Mouse (Mus musculus) hindbrain, embryonic 16.5 days (tissue): ENCODE data around the gene Samd4. TPM values are rescaled to one million over a fixed set of nuclear protein-coding genes. Genes with fewer than 3 reads are reported as not detected.

Experiments
- ATAC-seq: fragments of 200-750 bp; cut with Nextera tagmentation; 2 replicates; pipeline ENCODE4 v1.8.0; 2017; ENCODE audit warnings: moderate TSS enrichment, moderate library complexity
- H3K27ac ChIP-seq: fragments of 300-500 bp; sonication (generic); 2 replicates; pipeline ENCODE4 v1.5.1; 2014; ENCODE audit warnings: low read depth, mild to moderate bottlenecking, control low read depth, low read length, moderate library complexity
- H3K27me3 ChIP-seq: fragments of 300-500 bp; sonication (generic); replicated peaks from 2 replicates; pipeline ENCODE4 v1.6.1; 2014; ENCODE audit warnings: low read length; ENCODE audit not compliant: control insufficient read depth, insufficient read depth
- H3K36me3 ChIP-seq: fragments of 300-500 bp; sonication (generic); 2 replicates; pipeline ENCODE4 v1.6.1; 2014; ENCODE audit warnings: mild to moderate bottlenecking, low read length, moderate library complexity, mixed read lengths; ENCODE audit not compliant: control insufficient read depth, insufficient read depth
- H3K4me1 ChIP-seq: fragments of 300-500 bp; sonication (generic); 2 replicates; pipeline ENCODE4 v1.6.1; 2014; ENCODE audit warnings: low read depth, low read length; ENCODE audit not compliant: control insufficient read depth, insufficient read depth
- H3K4me2 ChIP-seq: fragments of 300-500 bp; sonication (generic); 2 replicates; pipeline ENCODE4 v1.6.1; 2014; ENCODE audit warnings: mild to moderate bottlenecking, low read length, control low read depth, moderate library complexity
- H3K4me3 ChIP-seq: fragments of 300-500 bp; sonication (generic); 2 replicates; pipeline ENCODE4 v1.5.1; 2014; ENCODE audit warnings: mild to moderate bottlenecking, low read length, control low read depth, moderate library complexity
- H3K9ac ChIP-seq: fragments of 300-500 bp; sonication (generic); 2 replicates; pipeline ENCODE4 v1.6.1; 2014; ENCODE audit warnings: low read depth, mild to moderate bottlenecking, control low read depth, low read length, moderate library complexity
- H3K9me3 ChIP-seq: fragments of 300-500 bp; sonication (generic); 2 replicates; pipeline ENCODE4 v1.6.1; 2014; ENCODE audit warnings: mild to moderate bottlenecking, low read length, moderate library complexity; ENCODE audit not compliant: control insufficient read depth
- WGBS: fragments of 180-500 bp; shearing (Covaris S2); extraction: QIAGEN DNeasy Blood & Tissue Kit; methylation state at CpG from one replicate; pipeline ENCODE4 v1.1.7; 2014; 5-methylcytosine and 5-hydroxymethylcytosine counted together
- microRNA-seq: library from miRNA; unstranded; fragments of <30 nt; microRNA quantifications from one replicate; pipeline ENCODE4, GENCODE M21; 2017
- polyA plus RNA-seq: library from polyadenylated mRNA; unstranded; fragments of >200 nt; fragmentation: Nextera tagmentation; extraction: Ambion mirVana; gene quantifications from 2 replicates; pipeline ENCODE4 v1.2.1, GENCODE M21; 2015

Gene Samd4
- polyA plus RNA-seq, 1 experiment from 2014 or later, result 4.7 TPM

GRCm38 (mm10) chr14:47136637-47137036 is 254.0 kb downstream of the Samd4 start:
- Histone ChIP-seq H3K27me3 (no peaks in the 10 kb centered on the region), H3K9me3 (no peaks in the 10 kb centered on the region), H3K36me3 (no peaks in the 10 kb centered on the region), H3K27ac (no peak overlapping the region), H3K4me3 (no peak overlapping the region), H3K4me1 (no peaks in the 10 kb centered on the region), H3K9ac (no peak overlapping the region), H3K4me2 (no peak overlapping the region)
- WGBS, result 76% methylated on average over 5 of the region's 5 CpGs
- no peak for ATAC-seq

- Histone ChIP-seq H3K27ac (no peak overlapping the region), H3K9me3 (no peaks in the 10 kb centered on the region), H3K4me1 (no peaks in the 10 kb centered on the region), H3K9ac (no peak overlapping the region), H3K36me3 (no peaks in the 10 kb centered on the region), H3K4me3 (no peak overlapping the region), H3K27me3 (no peaks in the 10 kb centered on the region), H3K4me2 (no peak overlapping the region)
- no peak for ATAC-seq
- WGBS, result 76% methylated on average over 3 of the region's 3 CpGs
Observed at GRCm38 (mm10) chr14:47138853-47139252, 256.2 kb downstream of the Samd4 start.

GRCm38 (mm10) chr14:47144326-47144725 is 261.7 kb downstream of the Samd4 start:
- Histone ChIP-seq H3K27ac (no peak overlapping the region), H3K4me3 (no peak overlapping the region), H3K9me3 (no peaks in the 10 kb centered on the region), H3K9ac (no peak overlapping the region), H3K4me2 (no peak overlapping the region), H3K36me3 (no peaks in the 10 kb centered on the region), H3K27me3 (no peaks in the 10 kb centered on the region), H3K4me1 (no peaks in the 10 kb centered on the region)
- WGBS, result 98% methylated on average over 5 of the region's 5 CpGs
- ATAC-seq, result no peak

DNA sequence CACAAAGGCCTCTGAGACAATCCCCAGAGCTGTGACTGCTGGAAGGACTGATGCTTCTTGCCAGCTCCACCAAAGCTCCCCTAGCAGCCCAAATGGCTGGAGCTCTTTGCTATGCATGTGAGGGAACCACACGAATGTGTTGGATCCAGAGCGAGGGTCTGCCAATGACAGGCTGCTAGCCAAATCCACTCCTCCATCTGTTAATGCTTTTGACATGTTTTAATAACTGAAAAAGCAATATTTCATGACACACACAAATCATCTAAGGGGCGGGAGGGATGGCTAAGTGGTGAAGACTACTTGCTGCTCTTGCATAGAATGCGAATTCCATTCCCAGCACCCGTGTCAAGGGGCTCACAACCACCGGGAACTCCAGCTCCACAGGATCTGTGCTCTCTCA is 268.7 kb downstream of the Samd4 start:
- no peak for ATAC-seq
- WGBS, result 90% methylated on average over 6 of the region's 6 CpGs
- Histone ChIP-seq H3K36me3 (no peaks in the 10 kb centered on the region), H3K4me2 (no peak overlapping the region), H3K4me1 (no peaks in the 10 kb centered on the region), H3K4me3 (no peak overlapping the region), H3K27ac (no peak overlapping the region), H3K9ac (no peak overlapping the region), H3K9me3 (no peaks in the 10 kb centered on the region), H3K27me3 (no peaks in the 10 kb centered on the region)

DNA sequence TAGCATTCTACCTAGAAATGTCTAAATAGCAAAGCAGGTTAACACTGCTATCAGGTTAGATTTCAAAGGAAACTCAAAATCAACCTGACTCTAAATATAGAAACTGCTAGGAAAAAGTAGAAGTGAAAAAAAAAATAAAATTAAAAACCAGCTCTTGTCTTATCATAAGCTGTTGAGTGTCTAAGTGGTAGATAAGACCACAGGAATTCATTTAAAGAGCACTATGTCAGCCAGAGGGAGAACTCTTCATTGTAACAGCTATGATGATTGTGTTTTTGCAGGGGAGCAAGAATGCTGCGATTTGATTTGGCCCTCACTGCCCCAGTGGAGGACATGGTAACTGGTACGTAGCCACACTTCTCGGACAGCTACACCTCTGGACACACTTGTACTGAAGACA is 271.6 kb downstream of the Samd4 start:
- WGBS, result 93% methylated on average over 3 of the region's 3 CpGs

More for the DNA sequence above, 271.6 kb downstream of the Samd4 start:
- no peaks in the 10 kb centered on the region for H3K4me1 ChIP-seq
- no peak overlapping the region for H3K4me2 ChIP-seq
- no peak overlapping the region for H3K9ac ChIP-seq
- no peak overlapping the region for H3K27ac ChIP-seq
- no peak overlapping the region for H3K4me3 ChIP-seq
- no peaks in the 10 kb centered on the region for H3K9me3 ChIP-seq
- no peaks in the 10 kb centered on the region for H3K27me3 ChIP-seq
- no peaks in the 10 kb centered on the region for H3K36me3 ChIP-seq
- no peak for ATAC-seq

Small RNA genes within 50 kb of the gene (microRNA-seq; reads per million reads assigned to microRNA genes)
- 2.9 reads per million, percentile 7 among the genes with 10 or more reads in this experiment for gene Mir378c

Other genes with a start within 250 kb of the Samd4 start
- gene Cdkn3, start 122.3 kb upstream of the Samd4 start, polyA plus RNA-seq, result 7.8 and 9.5 TPM in 2 replicates
- 194 and 203 TPM in 2 replicates for gene Cnih1, start 94.4 kb upstream of the Samd4 start, polyA plus RNA-seq
- 133 and 135 TPM in 2 replicates for gene Gmfb, start 60.6 kb upstream of the Samd4 start, polyA plus RNA-seq
- gene Cgrrf1, start 50.7 kb upstream of the Samd4 start, polyA plus RNA-seq, result 19.5 and 20.3 TPM in 2 replicates